Mouse (Mus musculus): ENCODE results near the gene Glp2r.

Gene Glp2r

DNA sequence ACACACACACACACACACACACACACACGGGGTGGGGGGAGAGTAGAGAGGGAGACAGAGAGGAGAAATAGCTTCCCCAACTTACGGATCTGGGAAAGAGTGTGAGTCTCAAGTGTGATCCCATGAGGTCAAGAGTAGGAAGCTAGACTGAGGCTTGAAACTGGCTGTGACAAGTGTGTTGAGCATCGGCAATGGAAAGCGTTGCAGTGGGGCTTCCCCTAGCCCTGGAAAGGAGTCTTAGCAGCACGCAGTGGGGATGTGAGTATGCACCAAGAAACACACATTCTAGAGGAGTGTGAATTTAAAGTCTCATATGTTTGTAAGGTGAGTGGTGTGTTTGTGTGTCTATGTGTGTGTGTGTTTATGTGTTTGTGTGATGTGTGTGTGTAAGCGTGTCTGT is 130.7 kb downstream of the Glp2r start:
- no peak for DNase-seq (ENCODE audit: extremely low spot score, low read depth, low spot score)

GRCm38 (mm10) chr11:67638401-67638800 is 132.6 kb downstream of the Glp2r start:
- DNase-seq (ENCODE audit: extremely low spot score, low read depth, low spot score), result no peak

DNA sequence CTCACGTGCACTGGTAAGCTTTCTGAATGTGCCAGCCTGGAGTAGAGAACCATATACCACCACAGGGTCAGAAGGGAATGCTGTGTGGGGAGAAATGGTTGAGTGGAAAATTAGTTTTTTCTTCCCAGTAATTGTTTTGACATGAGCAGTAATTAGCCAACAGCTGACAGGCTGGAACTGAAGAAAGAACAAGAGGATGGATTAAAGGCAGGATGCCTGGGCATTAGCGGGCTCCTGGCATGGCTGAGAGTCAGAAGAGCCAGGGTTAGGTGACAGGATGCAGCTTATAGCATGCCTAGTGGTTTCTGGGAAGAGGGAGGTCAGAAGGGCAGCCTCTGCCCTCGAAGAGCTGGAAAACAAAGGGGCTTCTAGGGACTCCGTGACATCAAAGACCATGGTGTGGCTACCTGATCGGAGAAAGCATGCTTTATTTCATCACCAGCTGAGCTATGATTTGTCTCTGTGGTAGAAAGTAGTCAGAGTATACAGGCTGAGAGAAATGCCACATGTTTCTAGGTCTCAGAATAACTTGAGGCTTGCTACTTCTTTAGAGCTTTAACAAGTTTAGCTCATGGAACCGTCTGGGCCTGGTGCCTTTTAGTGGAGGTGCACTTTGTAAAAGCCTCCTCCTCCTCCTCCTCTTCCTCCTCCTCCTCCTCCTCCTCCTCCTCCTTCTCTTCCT is 133.9 kb downstream of the Glp2r start:
- DNase-seq (ENCODE audit: extremely low spot score, low read depth, low spot score), result no peak

GRCm38 (mm10) chr11:67636201-67636600 is 134.8 kb downstream of the Glp2r start:
- DNase-seq (ENCODE audit: extremely low spot score, low read depth, low spot score), result no peak

DNA sequence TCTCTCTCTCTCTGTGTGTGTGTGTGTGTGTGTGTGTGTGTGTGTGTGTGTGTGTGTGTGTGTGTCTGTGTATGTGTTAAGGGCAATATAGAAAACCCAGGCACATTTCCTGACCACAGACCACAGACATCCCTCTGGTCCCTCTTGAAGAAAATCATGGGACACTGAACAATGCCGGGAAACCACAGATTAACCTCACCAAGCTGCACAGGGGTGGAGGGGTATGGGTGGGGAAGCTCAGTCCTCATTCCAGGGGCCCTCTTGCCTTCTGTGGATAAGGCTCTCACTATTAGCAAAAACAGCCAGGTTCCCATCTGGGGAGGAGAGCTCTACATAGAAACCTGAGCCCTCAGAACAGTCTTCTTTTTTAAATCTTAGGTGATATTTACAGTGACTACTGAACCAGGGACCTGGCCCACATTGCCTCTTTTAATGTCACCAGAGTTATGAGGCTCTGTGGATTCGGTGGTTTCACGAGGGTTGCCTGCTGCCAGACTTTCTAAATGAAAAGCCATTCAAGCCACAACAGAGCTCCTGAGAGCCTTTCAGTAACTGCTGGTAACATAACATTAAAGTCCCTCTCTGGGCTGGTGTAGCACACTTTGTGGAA is 137.2 kb downstream of the Glp2r start:
- no peak for DNase-seq (ENCODE audit: extremely low spot score, low read depth, low spot score)

DNA sequence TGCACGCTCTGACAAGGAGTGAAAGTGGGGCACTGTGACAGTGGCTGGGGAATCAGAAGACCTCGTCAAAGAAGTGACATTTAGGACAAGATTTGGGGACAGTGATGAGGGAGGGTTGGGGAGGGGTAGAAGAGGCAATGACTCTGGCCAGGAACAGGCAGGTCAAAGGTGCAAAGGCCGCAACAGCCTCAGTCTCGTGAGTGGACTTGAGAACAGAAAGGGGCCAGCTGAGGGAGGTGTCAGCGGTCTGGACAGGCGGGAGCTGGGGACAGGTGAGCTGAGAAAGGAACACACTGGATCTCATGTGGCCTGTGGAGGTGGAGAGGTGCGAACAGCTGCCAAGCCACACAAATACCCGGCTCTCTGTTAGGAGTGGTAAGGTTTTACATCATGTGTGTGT is 138.0 kb downstream of the Glp2r start:
- DNase-seq (ENCODE audit: extremely low spot score, low read depth, low spot score), result no peak

GRCm38 (mm10) chr11:67628522-67628921 is 142.4 kb downstream of the Glp2r start:
- no peak for DNase-seq (ENCODE audit: extremely low spot score, low read depth, low spot score)

DNA sequence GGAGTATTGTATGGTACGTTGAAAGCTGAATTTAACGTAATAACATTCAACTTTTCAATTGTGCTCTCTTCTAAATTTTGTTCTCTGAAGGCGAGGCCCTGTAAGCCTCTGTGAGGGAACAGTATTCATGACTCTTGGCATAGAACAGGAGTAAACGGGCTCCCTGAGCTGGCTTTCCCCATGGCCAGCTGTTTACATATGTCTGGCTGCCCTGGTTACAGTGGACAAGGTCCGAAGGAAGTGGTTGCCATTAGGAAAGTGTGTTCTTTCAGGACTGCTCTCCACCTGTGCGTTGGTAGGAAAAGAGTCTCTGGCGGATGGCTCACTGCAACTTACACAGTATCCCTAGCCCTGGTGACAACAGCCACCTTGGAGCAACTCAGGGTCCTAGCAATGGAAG is 143.8 kb downstream of the Glp2r start:
- no peak for DNase-seq (ENCODE audit: extremely low spot score, low read depth, low spot score)

DNA sequence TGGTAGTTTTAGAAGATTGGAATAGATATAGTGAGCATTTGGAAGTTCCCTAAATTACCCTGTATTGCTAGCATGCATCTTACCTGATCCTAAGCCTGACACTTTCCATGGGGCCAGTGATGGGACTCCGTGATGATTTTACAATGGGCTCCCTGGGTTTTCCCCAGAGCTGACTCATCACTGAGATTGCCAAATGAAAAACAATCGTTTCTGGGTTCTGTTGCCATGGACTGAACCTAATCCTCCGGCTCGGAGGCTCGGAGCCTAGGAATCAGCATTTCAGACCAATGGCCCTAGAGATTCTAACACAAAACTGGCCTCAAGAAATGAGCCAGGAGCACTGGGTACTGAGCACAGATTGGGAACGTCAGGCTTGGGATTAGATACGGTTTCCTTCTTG is 148.6 kb downstream of the Glp2r start:
- DNase-seq (ENCODE audit: extremely low spot score, low read depth, low spot score), result no peak

GRCm38 (mm10) chr11:67616557-67617239 is 154.3 kb downstream of the Glp2r start:
- DNase-seq (ENCODE audit: extremely low spot score, low read depth, low spot score), result no peak

DNA sequence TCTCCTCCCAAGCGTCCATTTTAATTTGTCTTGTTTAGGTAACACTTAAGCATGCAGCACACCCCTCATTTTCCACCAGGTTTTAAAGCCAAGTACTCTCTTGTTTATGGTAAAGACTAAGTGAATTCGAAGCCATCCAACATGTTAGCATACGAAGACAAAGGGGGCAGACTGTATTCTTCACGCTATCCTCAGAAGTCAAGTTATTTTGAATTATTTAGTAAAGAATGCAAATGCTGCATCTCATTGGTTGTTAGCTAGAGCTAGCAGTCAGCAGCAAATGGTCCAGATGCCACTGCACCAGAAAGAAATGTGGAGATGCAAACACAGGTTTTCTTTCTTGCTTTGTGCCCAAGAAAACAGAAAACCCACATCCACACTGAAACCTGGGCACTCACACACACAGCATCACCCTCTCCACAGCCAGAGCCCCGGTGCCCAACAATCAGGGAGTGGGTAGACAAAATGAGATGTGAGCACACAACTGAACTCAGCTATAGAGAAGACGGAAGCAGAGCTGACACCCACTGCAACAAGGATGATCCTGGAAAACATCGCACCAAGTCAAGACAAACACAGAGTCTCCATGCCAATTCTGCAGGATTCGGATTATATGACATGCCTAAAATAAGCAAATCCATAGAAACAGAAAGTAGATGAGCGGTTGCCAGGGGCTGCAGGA is 158.7 kb downstream of the Glp2r start:
- DNase-seq (ENCODE audit: extremely low spot score, low read depth, low spot score), result no peak

Measured in hindlimb bud, embryonic 11.5 days (tissue).